Mouse (Mus musculus) heart, embryonic 12.5 days (tissue): ENCODE measurements around the gene Stard13. TPM values are rescaled to one million over a fixed set of nuclear protein-coding genes. Genes with fewer than 3 reads are reported as not detected.

Experiments used
- ATAC-seq: fragments of 200-750 bp; cut with Nextera tagmentation; 2 replicates; pipeline ENCODE4 v1.8.0; 2017; ENCODE audit warnings: moderate TSS enrichment, moderate library complexity; ENCODE audit not compliant: insufficient number of reproducible peaks, low FRiP score
- H3K27ac ChIP-seq: fragments of 300-500 bp; sonication (generic); 2 replicates; pipeline ENCODE4 v1.5.1; 2016; ENCODE audit warnings: mild to moderate bottlenecking, moderate library complexity; ENCODE audit not compliant: poor library complexity, severe bottlenecking
- H3K27me3 ChIP-seq: fragments of 300-500 bp; sonication (generic); replicated peaks from 2 replicates; pipeline ENCODE4 v1.6.1; 2016; ENCODE audit warnings: mild to moderate bottlenecking, moderate library complexity
- H3K36me3 ChIP-seq: fragments of 300-500 bp; sonication (generic); 2 replicates; pipeline ENCODE4 v1.6.1; 2016; ENCODE audit warnings: mild to moderate bottlenecking, moderate library complexity
- H3K4me1 ChIP-seq: fragments of 300-500 bp; sonication (generic); replicated peaks from 2 replicates; pipeline ENCODE4 v1.6.1; 2016; ENCODE audit warnings: mild to moderate bottlenecking
- H3K4me2 ChIP-seq: fragments of 300-500 bp; sonication (generic); 2 replicates; pipeline ENCODE4 v1.6.1; 2016; ENCODE audit warnings: mild to moderate bottlenecking, moderate library complexity
- H3K4me3 ChIP-seq: fragments of 300-500 bp; sonication (generic); 2 replicates; pipeline ENCODE4 v1.5.1; 2016; ENCODE audit warnings: mild to moderate bottlenecking
- H3K9ac ChIP-seq: fragments of 300-500 bp; sonication (generic); 2 replicates; pipeline ENCODE4 v1.6.1; 2016; ENCODE audit warnings: mild to moderate bottlenecking, moderate library complexity
- H3K9me3 ChIP-seq: fragments of 300-500 bp; sonication (generic); replicated peaks from 2 replicates; pipeline ENCODE4 v1.6.1; 2016; ENCODE audit warnings: mild to moderate bottlenecking, moderate library complexity
- WGBS: fragments of 180-500 bp; shearing (Covaris S2); methylation state at CpG from one replicate; pipeline ENCODE4 v1.1.7; 2016; 5-methylcytosine and 5-hydroxymethylcytosine counted together
- polyA plus RNA-seq: library from polyadenylated mRNA; unstranded; fragments of >200 nt; fragmentation: Nextera tagmentation; extraction: Ambion mirVana; gene quantifications from 2 replicates; pipeline ENCODE4 v1.2.1, GENCODE M21; 2016

The Stard13 gene
- polyA plus RNA-seq, 1 experiment from 2014 or later: 3.2 TPM

DNA sequence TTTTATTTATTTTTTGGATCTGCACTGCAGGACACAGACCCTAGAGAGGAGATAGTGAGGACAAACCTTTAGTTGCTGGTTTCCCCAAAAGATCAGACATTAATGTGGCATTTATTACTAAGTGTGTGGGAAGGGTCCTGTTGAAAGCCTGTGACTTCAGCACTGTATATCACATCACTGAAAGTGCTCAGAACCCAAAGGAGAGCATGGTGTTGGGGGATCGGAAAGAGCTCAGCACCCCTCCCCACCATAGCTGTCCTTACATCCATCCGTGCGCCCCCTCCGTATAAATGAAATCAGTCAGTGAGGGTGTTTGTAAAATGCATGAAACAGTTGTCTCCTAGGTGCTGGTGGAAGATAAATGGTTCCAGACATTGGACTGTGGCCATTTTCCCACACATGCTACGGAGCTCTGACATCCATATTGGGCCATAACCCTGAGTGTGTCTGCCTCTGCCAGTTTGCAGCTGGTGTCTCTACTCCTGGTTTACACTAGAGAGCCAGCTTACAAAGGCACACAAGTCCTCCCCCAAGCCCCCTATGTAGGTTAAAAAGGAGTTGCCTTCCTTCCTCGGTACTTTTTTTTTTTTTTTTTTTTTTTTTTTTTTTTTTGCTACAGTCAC is 107.5 kb downstream of the Stard13 start:
- Histone ChIP-seq H3K4me1 (0 out of 2 replicates have a peak, but pooled peaks cover 4% of the 10 kb centered on the region), H3K27me3 (no peaks in the 10 kb centered on the region), H3K4me2 (no peak overlapping the region), H3K9me3 (no peaks in the 10 kb centered on the region), H3K4me3 (no peak overlapping the region), H3K36me3 (no peaks in the 10 kb centered on the region), H3K9ac (no peak overlapping the region), H3K27ac (no peak overlapping the region)
- peak; percentile 29; the same call in 1 of the 2 replicates for ATAC-seq
- WGBS: 75% methylated on average over 6 of the region's 6 CpGs

DNA sequence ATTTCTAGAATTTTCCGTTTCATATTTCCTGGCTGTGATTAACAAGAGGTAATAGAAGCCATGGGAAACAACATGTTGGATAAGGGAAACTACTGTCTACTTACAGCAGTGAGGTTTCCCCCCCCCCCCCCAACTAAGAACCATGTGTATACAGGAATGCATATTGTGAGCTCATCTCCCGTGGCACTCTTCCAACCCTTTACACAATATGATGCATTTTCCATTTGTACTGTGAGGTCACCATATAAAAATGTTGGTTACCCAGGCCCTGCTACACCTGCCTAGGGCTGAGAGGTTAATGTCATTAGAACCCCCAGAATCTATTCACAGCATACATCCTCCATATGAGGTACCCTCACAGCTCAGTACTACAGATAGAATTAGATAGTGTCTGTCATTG is 115.8 kb downstream of the Stard13 start:
- Histone ChIP-seq H3K9ac (no peak overlapping the region), H3K4me2 (no peak overlapping the region), H3K27ac (no peak overlapping the region), H3K9me3 (no peaks in the 10 kb centered on the region), H3K4me1 (peaks cover 7% of the 10 kb centered on the region; the same call in 1 of the 2 replicates), H3K4me3 (no peak overlapping the region), H3K27me3 (no peaks in the 10 kb centered on the region), H3K36me3 (no peaks in the 10 kb centered on the region)
- WGBS: 54% methylated on average over 2 of the region's 2 CpGs
- no peak for ATAC-seq

DNA sequence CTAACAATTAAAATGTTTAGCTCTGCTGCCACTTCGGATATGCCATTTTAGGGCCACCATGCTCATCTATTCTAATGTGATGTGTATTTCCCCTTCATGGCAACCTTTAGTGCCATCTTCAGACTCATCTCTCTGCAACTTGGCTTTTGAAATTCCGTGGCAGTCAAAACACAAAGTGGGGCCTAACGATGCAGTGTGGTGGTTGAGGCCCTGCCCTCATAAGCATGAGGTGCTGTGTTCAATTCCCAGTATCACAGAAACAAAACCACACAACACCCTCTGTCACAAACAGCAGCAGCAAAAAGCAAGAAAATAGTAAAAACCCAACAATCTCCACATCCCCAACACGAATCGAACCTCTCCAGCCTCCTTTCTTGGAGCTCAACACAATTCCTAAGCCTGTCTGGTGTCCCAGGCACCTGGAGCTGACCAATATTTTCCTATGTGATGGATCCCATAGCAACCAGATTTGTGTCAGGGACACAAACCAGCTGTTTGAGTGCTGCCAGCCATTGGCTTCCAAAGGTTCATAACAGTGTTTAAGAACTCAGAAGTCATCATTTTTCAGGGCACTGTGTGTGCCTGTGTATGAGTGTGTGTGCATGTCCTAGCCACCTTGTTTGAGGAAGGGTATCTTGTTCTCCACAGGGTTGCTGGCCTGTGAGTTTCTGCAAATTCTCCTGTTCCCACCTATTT is 117.3 kb downstream of the Stard13 start:
- H3K27ac ChIP-seq: no peak overlapping the region
- no peak overlapping the region for H3K9ac ChIP-seq
- H3K36me3 ChIP-seq: no peaks in the 10 kb centered on the region
- peaks cover 7% of the 10 kb centered on the region; the same call in 1 of the 2 replicates for H3K4me1 ChIP-seq
- H3K4me3 ChIP-seq: no peak overlapping the region
- 75% methylated on average over 5 of the region's 5 CpGs for WGBS
- no peak for ATAC-seq
- H3K27me3 ChIP-seq: no peaks in the 10 kb centered on the region
- no peaks in the 10 kb centered on the region for H3K9me3 ChIP-seq
- H3K4me2 ChIP-seq: no peak overlapping the region

DNA sequence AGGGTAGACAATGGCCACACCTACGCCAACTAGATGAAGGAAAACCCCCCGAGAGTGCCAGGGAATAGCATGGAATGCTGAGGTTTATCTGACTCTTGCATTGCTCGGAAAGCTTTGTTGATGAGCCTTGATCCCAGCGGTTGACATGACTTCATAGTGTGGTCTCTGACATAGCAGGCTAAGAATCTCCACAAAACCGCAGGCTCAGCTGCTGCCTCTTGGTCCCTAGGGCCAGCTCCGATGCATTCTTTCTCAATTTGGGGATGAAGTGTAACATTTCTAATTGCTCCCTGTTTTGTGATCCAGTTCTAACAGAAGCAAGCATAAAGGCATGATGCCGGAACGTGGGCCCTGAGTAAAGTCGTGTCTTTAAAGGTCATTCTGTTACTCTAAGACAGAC is 120.9 kb downstream of the Stard13 start:
- Histone ChIP-seq H3K4me3 (no peak overlapping the region), H3K36me3 (no peaks in the 10 kb centered on the region), H3K9ac (no peak overlapping the region), H3K27ac (no peak overlapping the region), H3K9me3 (no peaks in the 10 kb centered on the region), H3K4me2 (no peak overlapping the region), H3K27me3 (no peaks in the 10 kb centered on the region), H3K4me1 (peaks cover 8% of the 10 kb centered on the region)
- 74% methylated on average over 9 of the region's 9 CpGs for WGBS
- ATAC-seq: no peak

DNA sequence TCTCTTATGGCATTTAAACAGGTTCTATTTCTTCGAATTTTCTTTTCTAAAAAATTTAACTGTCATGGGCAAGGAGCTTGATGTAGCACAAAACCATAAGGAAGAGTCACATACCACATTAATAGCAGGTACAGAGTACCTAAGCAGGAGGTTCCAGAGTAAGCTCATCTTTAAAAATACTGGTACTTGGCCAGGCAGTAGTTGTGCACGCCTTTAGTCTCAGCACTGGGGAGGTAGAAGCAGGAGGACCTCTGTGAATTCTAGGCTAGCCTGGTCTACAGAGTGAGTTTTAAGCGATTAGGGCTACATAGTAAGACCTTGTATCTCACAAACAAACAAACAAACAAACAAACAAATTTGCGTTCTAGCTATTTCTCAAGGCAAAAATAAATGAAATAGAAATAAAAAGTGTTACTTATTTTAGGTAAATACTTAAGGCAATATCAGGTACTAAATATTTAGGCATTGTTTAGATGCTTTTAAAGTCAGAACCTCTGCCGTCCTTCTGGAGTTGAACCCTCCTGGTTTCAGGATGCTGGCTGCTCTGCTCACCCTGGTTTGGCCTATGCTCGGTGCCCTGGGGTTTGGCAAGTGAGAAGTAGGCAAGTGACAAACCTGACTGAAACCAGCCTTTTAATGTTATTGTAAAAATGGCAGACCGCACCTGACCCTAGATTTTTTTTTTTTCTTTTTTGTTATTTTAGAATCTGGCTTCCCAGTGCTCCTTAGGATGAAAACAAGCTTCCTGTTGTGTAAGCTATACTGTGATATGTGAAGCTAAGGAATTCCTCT is 122.4 kb downstream of the Stard13 start:
- Histone ChIP-seq H3K9me3 (no peaks in the 10 kb centered on the region), H3K27me3 (no peaks in the 10 kb centered on the region), H3K4me2 (no peak overlapping the region), H3K4me1 (peaks cover 4% of the 10 kb centered on the region), H3K4me3 (no peak overlapping the region), H3K27ac (no peak overlapping the region), H3K9ac (no peak overlapping the region), H3K36me3 (no peaks in the 10 kb centered on the region)
- whole genome bisulfite sequencing: 80% methylated on average over 7 of the region's 7 CpGs
- ATAC-seq: no peak

DNA sequence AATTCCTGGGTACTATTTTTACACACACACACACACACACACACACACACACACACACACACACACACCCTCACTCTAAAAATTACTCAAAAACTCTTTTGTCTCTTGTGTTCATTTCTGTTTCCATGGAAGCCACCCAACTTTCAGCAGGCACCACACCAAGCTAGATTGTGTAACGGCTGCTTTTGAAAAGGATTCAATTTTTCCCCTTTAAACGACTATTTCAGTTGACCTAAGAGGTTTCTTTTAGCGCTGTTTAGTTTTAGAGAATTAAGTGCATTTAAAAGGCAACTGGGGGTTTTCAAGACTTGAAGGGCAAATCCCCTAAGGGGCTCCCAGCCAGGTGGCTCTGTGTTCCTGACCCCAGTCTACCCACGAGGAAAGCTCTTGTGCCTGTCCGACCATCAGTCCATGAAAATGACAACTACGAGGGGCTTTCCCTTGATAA is 123.2 kb downstream of the Stard13 start:
- no peaks in the 10 kb centered on the region for H3K9me3 ChIP-seq
- no peak overlapping the region for H3K9ac ChIP-seq
- H3K27me3 ChIP-seq: no peaks in the 10 kb centered on the region
- H3K27ac ChIP-seq: no peak overlapping the region
- WGBS: 61% methylated on average over 6 of the region's 6 CpGs
- no peak overlapping the region for H3K4me3 ChIP-seq
- no peak for ATAC-seq
- no peak overlapping the region for H3K4me2 ChIP-seq
- H3K4me1 ChIP-seq: peaks cover 3% of the 10 kb centered on the region; the same call in 1 of the 2 replicates
- H3K36me3 ChIP-seq: no peaks in the 10 kb centered on the region

DNA sequence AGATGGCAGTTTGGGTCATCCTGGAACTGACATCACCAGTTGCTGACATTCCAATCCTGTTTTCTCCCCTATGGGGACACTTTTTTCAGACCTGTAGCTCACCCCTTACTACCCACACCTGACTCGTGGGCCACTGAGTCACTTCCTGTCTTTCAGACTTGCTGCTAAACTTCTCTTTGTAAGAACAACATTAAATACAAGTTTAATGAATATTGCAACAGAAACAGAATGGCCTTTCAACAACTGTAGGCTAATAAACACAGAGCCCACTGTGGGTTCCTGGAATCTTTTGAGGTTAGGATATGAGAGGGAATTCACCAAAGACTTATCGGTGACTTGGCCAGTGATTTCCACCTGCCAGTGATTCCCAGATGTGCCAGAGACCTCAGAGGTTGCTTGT is 123.8 kb downstream of the Stard13 start:
- 58% methylated on average over 2 of the region's 2 CpGs for WGBS
- H3K27ac ChIP-seq: no peak overlapping the region
- no peak overlapping the region for H3K4me2 ChIP-seq
- H3K27me3 ChIP-seq: no peaks in the 10 kb centered on the region
- H3K36me3 ChIP-seq: no peaks in the 10 kb centered on the region
- ATAC-seq: no peak
- H3K9me3 ChIP-seq: no peaks in the 10 kb centered on the region
- no peak overlapping the region for H3K4me3 ChIP-seq
- no peak overlapping the region for H3K9ac ChIP-seq
- peaks cover 4% of the 10 kb centered on the region for H3K4me1 ChIP-seq

DNA sequence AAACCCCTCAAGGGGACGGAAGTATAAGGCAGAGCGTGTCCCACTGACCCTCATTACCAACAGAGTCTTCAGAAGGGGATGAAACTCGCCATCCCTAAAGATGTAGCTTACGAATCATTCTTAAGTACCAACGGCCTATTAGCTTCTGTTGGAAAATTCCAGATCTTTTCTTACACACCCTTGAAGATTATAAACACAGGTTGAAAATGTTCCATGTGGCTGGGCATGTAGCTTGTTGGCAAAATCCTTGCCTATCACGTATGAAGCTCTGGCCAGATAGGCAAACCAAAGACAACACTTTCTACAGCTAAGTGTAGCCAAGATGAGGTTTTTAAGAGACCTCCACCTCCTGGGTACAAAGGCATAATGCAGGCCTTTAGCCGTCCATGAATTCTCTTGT is 124.7 kb downstream of the Stard13 start:
- no peak overlapping the region for H3K27ac ChIP-seq
- WGBS: 71% methylated on average over 7 of the region's 7 CpGs

DNA sequence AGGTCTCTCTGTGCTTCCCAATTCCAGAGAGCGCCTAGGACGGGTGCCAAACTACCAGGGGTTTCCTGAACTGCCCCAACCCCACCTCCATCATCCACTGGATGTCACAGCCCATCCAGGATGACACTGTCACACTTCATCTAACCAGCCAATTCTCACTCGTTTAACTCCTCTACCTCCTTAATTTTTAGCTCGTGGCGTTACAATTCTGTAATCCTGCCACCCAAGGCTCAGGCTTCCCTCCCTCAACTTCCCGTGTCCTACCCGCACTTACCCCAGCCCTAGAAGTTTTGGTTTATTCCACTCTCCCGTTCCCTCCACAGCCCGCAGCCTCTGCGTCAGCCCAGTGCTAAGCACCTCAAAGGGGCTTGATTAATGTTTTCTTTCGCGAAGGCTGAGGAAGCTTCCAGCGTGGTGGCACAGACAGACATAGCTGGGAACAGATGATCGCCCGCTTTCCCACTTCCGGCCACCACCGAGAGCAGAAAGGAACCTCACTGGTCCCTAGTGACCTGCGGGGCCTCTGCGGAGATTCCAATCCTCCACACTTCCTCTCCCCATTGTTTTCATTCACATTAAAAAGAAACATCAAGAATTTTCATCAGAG is 125.2 kb downstream of the Stard13 start:
- peak overlapping the region; percentile 2; the same call in 1 of the 2 replicates for H3K4me3 ChIP-seq
- no peak overlapping the region for H3K27ac ChIP-seq
- no peaks in the 10 kb centered on the region for H3K9me3 ChIP-seq
- H3K4me2 ChIP-seq: peak overlapping the region; percentile 33
- no peak for ATAC-seq
- 50% methylated on average over 19 of the region's 19 CpGs for WGBS
- peaks cover 14% of the 10 kb centered on the region for H3K4me1 ChIP-seq
- no peak overlapping the region for H3K9ac ChIP-seq
- H3K36me3 ChIP-seq: no peaks in the 10 kb centered on the region
- H3K27me3 ChIP-seq: no peaks in the 10 kb centered on the region

More for the DNA sequence above, 124.7 kb downstream of the Stard13 start:
- H3K9ac ChIP-seq: no peak overlapping the region
- ATAC-seq: no peak
- H3K4me3 ChIP-seq: no peak overlapping the region
- no peaks in the 10 kb centered on the region for H3K27me3 ChIP-seq
- H3K9me3 ChIP-seq: no peaks in the 10 kb centered on the region
- peaks cover 13% of the 10 kb centered on the region for H3K4me1 ChIP-seq
- H3K36me3 ChIP-seq: no peaks in the 10 kb centered on the region
- H3K4me2 ChIP-seq: no peak overlapping the region

DNA sequence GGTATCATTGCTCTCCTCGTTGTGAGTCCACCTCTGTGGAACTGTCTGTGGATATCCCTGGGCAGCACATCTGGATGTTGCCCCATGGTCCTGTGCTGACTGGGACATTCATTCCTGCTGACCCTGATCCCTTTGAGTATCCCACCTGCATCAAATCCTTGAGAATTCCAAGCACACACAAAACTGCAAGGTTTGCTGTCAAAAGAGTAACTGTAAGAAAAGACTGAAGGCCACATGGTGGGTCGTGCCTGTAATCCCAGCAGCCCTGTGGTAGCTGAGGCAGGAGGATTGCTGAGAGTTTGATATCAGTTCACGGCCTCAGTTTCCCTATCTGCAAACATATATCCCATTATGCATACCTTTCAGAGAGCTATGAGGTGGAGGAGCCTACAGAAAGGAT is 126.8 kb downstream of the Stard13 start:
- Histone ChIP-seq H3K36me3 (no peaks in the 10 kb centered on the region), H3K27me3 (no peaks in the 10 kb centered on the region), H3K27ac (no peak overlapping the region), H3K4me2 (no peak overlapping the region), H3K4me3 (no peak overlapping the region), H3K4me1 (peaks cover 14% of the 10 kb centered on the region), H3K9ac (no peak overlapping the region), H3K9me3 (no peaks in the 10 kb centered on the region)
- ATAC-seq: no peak
- 84% methylated on average over 3 of the region's 3 CpGs for WGBS
